Comparison of ENCODE assay signal across 9 mouse cellular contexts in the genomic region with DNA sequence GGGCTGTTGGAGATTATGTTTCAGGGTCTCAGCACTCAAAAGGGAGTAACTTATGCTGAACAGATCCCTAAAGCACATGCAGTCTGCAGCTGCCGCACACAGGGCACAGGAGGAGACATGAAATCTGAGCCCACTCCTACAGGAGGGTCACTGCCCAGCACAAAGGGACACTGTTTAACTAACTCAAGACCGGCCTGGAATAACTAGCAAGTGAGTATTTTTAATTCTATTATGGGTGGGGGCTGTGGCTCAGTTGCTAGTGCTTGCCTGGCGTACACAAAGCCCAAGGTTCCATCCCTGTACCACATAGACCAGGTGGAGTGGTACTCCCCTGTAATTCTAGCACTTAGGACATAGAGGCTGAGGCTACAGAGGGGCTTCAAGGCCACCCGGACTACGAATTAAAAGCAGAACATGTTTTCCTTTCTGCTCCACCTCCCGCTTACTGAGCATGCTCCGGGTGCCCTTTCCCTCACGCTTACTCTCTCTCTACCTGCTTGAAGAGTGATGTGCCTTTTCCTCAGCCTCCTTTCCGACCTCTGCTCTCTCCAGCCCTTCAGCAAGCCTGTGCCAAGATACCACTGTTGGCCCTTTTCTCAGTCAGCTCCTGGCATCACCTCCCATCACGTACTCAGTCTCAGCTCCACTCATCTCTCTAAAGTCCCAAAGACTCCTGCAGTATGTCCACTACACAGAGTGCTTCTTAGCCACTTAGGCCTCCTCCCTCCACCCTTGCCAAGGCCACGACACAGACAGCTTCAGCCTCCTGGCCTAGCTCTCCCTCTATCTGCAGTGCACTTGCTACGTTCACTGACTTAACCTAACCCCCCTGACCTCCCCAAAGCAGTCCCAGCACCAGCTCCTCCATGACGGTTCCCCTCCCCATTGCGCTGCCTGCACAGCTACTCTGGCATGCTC. TPM values are rescaled to one million over a fixed set of nuclear protein-coding genes. Genes with fewer than 3 reads are reported as not detected.
DNase-seq lines count a peak whose midpoint lies in the region; ATAC-seq and TF ChIP-seq lines count a peak whose summit lies in the region.
"Had no signal": no experiment of that assay in that cellular context is flagged by ENCODE, and none has a peak within 500 bp of the region (broad histone marks: within the 10 kb centered on the region; RNA-seq: fewer than 3 reads in every experiment).

No protein-coding gene starts in this region.

- DNase-seq in forebrain, embryonic 11.5 days (ENCODE audit: low spot score), result no peak
- peak; percentile 42 for DNase-seq in lung, embryonic 14.5 days
- no peak for DNase-seq in lung, adult 2 months
- DNase-seq in forebrain, embryonic 14.5 days (ENCODE audit: low spot score), result no peak
- no peak for DNase-seq in midbrain, embryonic 14.5 days
- DNase-seq in gastrocnemius, postnatal 14 days, result no peak
- DNase-seq: layer of hippocampus, adult 9-11 months had no signal

- no peak overlapping the region for H3K4me3 ChIP-seq in forebrain, embryonic 11.5 days (ENCODE audit: low read depth, low read length)
- H3K4me3 ChIP-seq in forebrain, embryonic 15.5 days, result no peak overlapping the region
- no peak overlapping the region for H3K4me3 ChIP-seq in lung, embryonic 14.5 days (ENCODE audit: low read depth, low read length)
- H3K4me3 ChIP-seq in lung, adult 2 months (replicated peaks; ENCODE audit: extremely low read depth, low read depth, low read length), result no peak overlapping the region
- no peak overlapping the region for H3K4me3 ChIP-seq in forebrain, embryonic 14.5 days (ENCODE audit: low read depth, low read length)
- H3K4me3 ChIP-seq in midbrain, embryonic 14.5 days (replicated peaks; ENCODE audit: low read depth, low read length), result no peak overlapping the region

- H3K9me3 ChIP-seq in forebrain, embryonic 11.5 days (ENCODE audit: control insufficient read depth, low read length), result no peaks in the 10 kb centered on the region
- no peaks in the 10 kb centered on the region for H3K9me3 ChIP-seq in forebrain, embryonic 15.5 days
- H3K9me3 ChIP-seq in lung, embryonic 14.5 days (ENCODE audit: low read depth, low read length), result no peaks in the 10 kb centered on the region
- no peaks in the 10 kb centered on the region for H3K9me3 ChIP-seq in forebrain, embryonic 14.5 days (replicated peaks; ENCODE audit: control insufficient read depth, low read length)
- H3K9me3 ChIP-seq in midbrain, embryonic 14.5 days (ENCODE audit: control insufficient read depth, low read length), result no peaks in the 10 kb centered on the region

- no peaks in the 10 kb centered on the region for H3K27me3 ChIP-seq in forebrain, embryonic 11.5 days (ENCODE audit: control insufficient read depth, insufficient read depth, low read length)
- no peaks in the 10 kb centered on the region for H3K27me3 ChIP-seq in forebrain, embryonic 15.5 days
- H3K27me3 ChIP-seq in lung, embryonic 14.5 days (ENCODE audit: insufficient read depth, low read length), result no peaks in the 10 kb centered on the region
- no peaks in the 10 kb centered on the region for H3K27me3 ChIP-seq in forebrain, embryonic 14.5 days (replicated peaks; ENCODE audit: control insufficient read depth, insufficient read depth, low read length)
- H3K27me3 ChIP-seq in midbrain, embryonic 14.5 days (ENCODE audit: control insufficient read depth, insufficient read depth, low read length), result no peaks in the 10 kb centered on the region

- intact Hi-C loops in gastrocnemius, postnatal 14 days (cut with DNase I; ENCODE audit: low total_unique reads), result no loop called here

- 0 out of 2 replicates have a peak, but pooled peaks have one; percentile 55 for ATAC-seq in forebrain, embryonic 11.5 days (replicated peaks; ENCODE audit: low FRiP score)
- ATAC-seq in forebrain, embryonic 15.5 days (replicated peaks), result no peak
- peak; percentile 53; the same call in 1 of the 2 replicates for ATAC-seq in lung, embryonic 14.5 days (ENCODE audit: insufficient read depth)
- ATAC-seq in forebrain, embryonic 14.5 days, result no peak
- ATAC-seq in midbrain, embryonic 14.5 days (ENCODE audit: low FRiP score, low TSS enrichment), result no peak
- no peak for ATAC-seq in cerebellum, adult (ENCODE audit: insufficient number of reproducible peaks, low FRiP score, low TSS enrichment)

- peak overlapping the region; percentile 12; the same call in 1 of the 2 replicates for H3K9ac ChIP-seq in forebrain, embryonic 11.5 days (ENCODE audit: low read length)
- H3K9ac ChIP-seq in forebrain, embryonic 15.5 days (replicated peaks), result no peak overlapping the region
- H3K9ac ChIP-seq in lung, embryonic 14.5 days, result no peak overlapping the region
- 0 out of 2 replicates have a peak overlapping the region, but pooled peaks have one; percentile 5 for H3K9ac ChIP-seq in forebrain, embryonic 14.5 days (ENCODE audit: low read length)
- H3K9ac ChIP-seq in midbrain, embryonic 14.5 days (replicated peaks; ENCODE audit: low read length), result no peak overlapping the region; the same call in 1 of the 2 replicates

- H3K36me3 ChIP-seq in forebrain, embryonic 11.5 days (ENCODE audit: control insufficient read depth, insufficient read depth, low read length), result no peaks in the 10 kb centered on the region
- no peaks in the 10 kb centered on the region for H3K36me3 ChIP-seq in forebrain, embryonic 15.5 days
- H3K36me3 ChIP-seq in lung, embryonic 14.5 days (ENCODE audit: insufficient read depth), result no peaks in the 10 kb centered on the region
- H3K36me3 ChIP-seq in forebrain, embryonic 14.5 days (ENCODE audit: control insufficient read depth, insufficient read depth, low read length), result no peaks in the 10 kb centered on the region
- no peaks in the 10 kb centered on the region for H3K36me3 ChIP-seq in midbrain, embryonic 14.5 days (ENCODE audit: control insufficient read depth, insufficient read depth, low read length)

- peaks cover 8% of the 10 kb centered on the region for H3K4me1 ChIP-seq in forebrain, embryonic 11.5 days (replicated peaks; ENCODE audit: control insufficient read depth, insufficient read depth, low read length)
- peaks cover 18% of the 10 kb centered on the region for H3K4me1 ChIP-seq in forebrain, embryonic 15.5 days
- peaks cover 12% of the 10 kb centered on the region for H3K4me1 ChIP-seq in lung, embryonic 14.5 days (ENCODE audit: insufficient read depth)
- H3K4me1 ChIP-seq in lung, adult 2 months (ENCODE audit: control insufficient read depth, insufficient read depth, low read length), result peaks cover 43% of the 10 kb centered on the region
- peaks cover 11% of the 10 kb centered on the region for H3K4me1 ChIP-seq in forebrain, embryonic 14.5 days (ENCODE audit: control insufficient read depth, insufficient read depth, low read length)
- peaks cover 2% of the 10 kb centered on the region; the same call in 1 of the 2 replicates for H3K4me1 ChIP-seq in midbrain, embryonic 14.5 days (ENCODE audit: control insufficient read depth, insufficient read depth, low read length)

- TF ChIP-seq POLR2A in lung, adult 2 months (IDR thresholded peaks at IDR 0.05; ENCODE audit: borderline replicate concordance, extremely low read depth, low read depth, low read length), result no peak

- H3K4me2 ChIP-seq in forebrain, embryonic 11.5 days (ENCODE audit: low read depth, low read length, severe bottlenecking), result no peak overlapping the region
- no peak overlapping the region for H3K4me2 ChIP-seq in forebrain, embryonic 15.5 days (replicated peaks)
- peak overlapping the region; percentile 29; the same call in 1 of the 2 replicates for H3K4me2 ChIP-seq in lung, embryonic 14.5 days
- H3K4me2 ChIP-seq in forebrain, embryonic 14.5 days (ENCODE audit: low read length), result no peak overlapping the region
- H3K4me2 ChIP-seq in midbrain, embryonic 14.5 days (ENCODE audit: low read length), result no peak overlapping the region; the same call in 1 of the 2 replicates

- WGBS in forebrain, embryonic 11.5 days, result 51% methylated on average over 14 of the region's 14 CpGs
- 54% methylated on average over 14 of the region's 14 CpGs for WGBS in forebrain, embryonic 15.5 days
- WGBS in lung, embryonic 14.5 days, result 42% methylated on average over 14 of the region's 14 CpGs
- 53% methylated on average over 14 of the region's 14 CpGs for whole genome bisulfite sequencing in lung, adult 2 months
- WGBS in forebrain, embryonic 14.5 days, result 51% methylated on average over 14 of the region's 14 CpGs
- 60% methylated on average over 14 of the region's 14 CpGs for WGBS in midbrain, embryonic 14.5 days

- TF ChIP-seq CTCF in lung, embryonic 14.5 days (IDR thresholded peaks at IDR 0.05; ENCODE audit: low read depth), result no peak
- no peak for TF ChIP-seq CTCF in lung, adult 2 months (IDR thresholded peaks at IDR 0.05; ENCODE audit: insufficient read depth, low read length)

- H3K27ac ChIP-seq in forebrain, embryonic 11.5 days (ENCODE audit: low read depth, low read length), result peak overlapping the region; percentile 55
- H3K27ac ChIP-seq in forebrain, embryonic 15.5 days (replicated peaks), result no peak overlapping the region
- peak overlapping the region; percentile 77 for H3K27ac ChIP-seq in lung, embryonic 14.5 days (ENCODE audit: low read depth)
- H3K27ac ChIP-seq in forebrain, embryonic 14.5 days (ENCODE audit: low read depth, low read length), result no peak overlapping the region
- H3K27ac ChIP-seq in midbrain, embryonic 14.5 days (replicated peaks; ENCODE audit: low read depth, low read length), result 0 out of 2 replicates have a peak overlapping the region, but pooled peaks have one; percentile 17

RNA-seq across cellular contexts. Expression of gene Cyth1, which starts 8.9 kb away (rescaled TPM):
- 11.5 and 12.1 TPM in 2 replicates for polyA plus RNA-seq in forebrain, embryonic 11.5 days (2014; fragmentation: Nextera tagmentation; extraction: Ambion mirVana)
- 32.3 and 34.6 TPM in 2 replicates for polyA plus RNA-seq in forebrain, embryonic 15.5 days (2015; fragmentation: Nextera tagmentation; extraction: Ambion mirVana)
- polyA plus RNA-seq in lung, embryonic 14.5 days (2014; fragmentation: Nextera tagmentation; extraction: Ambion mirVana), result 10.5 and 11.5 TPM in 2 replicates
- 23.1 and 24.0 TPM in 2 replicates for polyA plus RNA-seq in lung, adult 2 months (2012; rRNA removed)
- 21.9 and 24.8 TPM in 2 replicates for polyA plus RNA-seq in forebrain, embryonic 14.5 days (2014; fragmentation: Nextera tagmentation; extraction: Ambion mirVana)
- polyA plus RNA-seq in midbrain, embryonic 14.5 days (2014; fragmentation: Nextera tagmentation; extraction: Ambion mirVana), result 23.3 and 33.3 TPM in 2 replicates
- 10 to 100 TPM; 23.3 to 31.2 TPM for total RNA-seq in gastrocnemius, postnatal 14 days (2021)

RNA-seq across cellular contexts. Expression of gene Usp36, which starts 50.5 kb away (rescaled TPM):
- polyA plus RNA-seq in forebrain, embryonic 11.5 days (2014; fragmentation: Nextera tagmentation; extraction: Ambion mirVana), result 16.7 and 17.3 TPM in 2 replicates
- 17.0 and 17.4 TPM in 2 replicates for polyA plus RNA-seq in forebrain, embryonic 15.5 days (2015; fragmentation: Nextera tagmentation; extraction: Ambion mirVana)
- 18.7 and 19.9 TPM in 2 replicates for polyA plus RNA-seq in lung, embryonic 14.5 days (2014; fragmentation: Nextera tagmentation; extraction: Ambion mirVana)
- 18.2 and 19.0 TPM in 2 replicates for polyA plus RNA-seq in lung, adult 2 months (2012; rRNA removed)
- 7.1 and 8.7 TPM in 2 replicates for polyA plus RNA-seq in forebrain, embryonic 14.5 days (2014; fragmentation: Nextera tagmentation; extraction: Ambion mirVana)
- polyA plus RNA-seq in midbrain, embryonic 14.5 days (2014; fragmentation: Nextera tagmentation; extraction: Ambion mirVana), result 11.7 and 13.4 TPM in 2 replicates
- 1 to 10 TPM; 9.8 TPM for total RNA-seq in gastrocnemius, postnatal 14 days (2021)

Comparison
In these comparisons a context has a peak if more than half of its experiments do, and no peak if none do; other contexts are left out.
1. ATAC-seq: peak in forebrain, embryonic 11.5 days (single experiment) and lung, embryonic 14.5 days (single experiment); none in forebrain, embryonic 15.5 days (single experiment), forebrain, embryonic 14.5 days (single experiment), midbrain, embryonic 14.5 days (single experiment) and cerebellum, adult (single experiment).
2. H3K27ac ChIP-seq: peak in forebrain, embryonic 11.5 days (single experiment), lung, embryonic 14.5 days (single experiment) and midbrain, embryonic 14.5 days (single experiment); none in forebrain, embryonic 15.5 days (single experiment) and forebrain, embryonic 14.5 days (single experiment).
3. H3K9ac ChIP-seq: peak in forebrain, embryonic 11.5 days (single experiment) and forebrain, embryonic 14.5 days (single experiment); none in forebrain, embryonic 15.5 days (single experiment), lung, embryonic 14.5 days (single experiment) and midbrain, embryonic 14.5 days (single experiment).